Mouse (Mus musculus): ENCODE results near the gene Ralb.

Ralb gene

GRCm38 (mm10) chr1:119504260-119505062 is at the start of gene Ralb:
TSS of gene Ralb (minus strand) at chr1:119504794.
- peak; percentile 98 for DNase-seq (ENCODE audit: low read depth, low spot score)

- no peak for DNase-seq (ENCODE audit: low read depth, low spot score)
Observed at GRCm38 (mm10) chr1:119551651-119552050, 47.1 kb upstream of the Ralb start.

- DNase-seq (ENCODE audit: low read depth, low spot score): no peak
Observed at GRCm38 (mm10) chr1:119550064-119550463, 45.5 kb upstream of the Ralb start.

- DNase-seq (ENCODE audit: low read depth, low spot score): no peak
Observed at GRCm38 (mm10) chr1:119549327-119549689, 44.7 kb upstream of the Ralb start.

- DNase-seq (ENCODE audit: low read depth, low spot score): peak; percentile 85
Observed at GRCm38 (mm10) chr1:119548668-119549326, 44.2 kb upstream of the Ralb start.

GRCm38 (mm10) chr1:119546490-119546889 is 41.9 kb upstream of the Ralb start:
- no peak for DNase-seq (ENCODE audit: low read depth, low spot score)

DNA sequence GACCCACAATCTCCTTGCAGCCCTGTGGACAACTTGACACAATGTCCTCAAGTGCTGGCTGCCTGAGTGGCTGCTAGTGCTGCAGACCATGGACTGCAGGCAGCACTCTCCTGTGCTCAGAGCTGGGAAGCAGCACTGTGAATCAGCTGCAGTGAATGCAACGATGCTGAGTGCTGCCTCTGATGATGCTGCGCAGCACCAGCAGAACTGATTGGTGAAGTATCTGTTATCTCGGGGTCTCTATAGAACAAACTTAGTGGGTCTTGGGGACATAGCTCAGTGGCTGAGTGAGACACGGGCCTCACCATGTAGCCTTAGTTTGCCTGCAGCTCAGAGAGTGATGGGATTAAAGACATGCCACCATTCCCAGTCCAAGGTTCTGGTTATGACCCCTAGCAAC is 41.1 kb upstream of the Ralb start:
- DNase-seq (ENCODE audit: low read depth, low spot score): no peak

DNA sequence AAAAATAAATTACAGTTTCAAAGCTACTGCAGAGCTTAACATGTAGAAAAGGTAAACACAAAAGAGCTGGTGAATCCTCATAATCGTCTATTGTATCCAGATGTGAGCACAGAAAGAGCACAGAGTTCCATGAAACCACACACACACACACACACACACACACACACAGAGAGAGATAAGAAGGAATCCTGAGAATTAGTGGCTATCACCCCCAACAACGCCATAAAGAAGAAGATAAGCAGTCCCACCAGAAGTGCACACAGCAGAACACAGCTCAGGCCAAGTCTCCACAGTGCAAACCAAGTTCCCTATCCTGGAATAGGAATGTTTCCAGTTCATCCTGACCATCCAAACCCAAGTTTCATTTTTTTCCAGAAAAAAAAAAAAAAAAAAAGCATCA is 40.6 kb upstream of the Ralb start:
- no peak for DNase-seq (ENCODE audit: low read depth, low spot score)

DNA sequence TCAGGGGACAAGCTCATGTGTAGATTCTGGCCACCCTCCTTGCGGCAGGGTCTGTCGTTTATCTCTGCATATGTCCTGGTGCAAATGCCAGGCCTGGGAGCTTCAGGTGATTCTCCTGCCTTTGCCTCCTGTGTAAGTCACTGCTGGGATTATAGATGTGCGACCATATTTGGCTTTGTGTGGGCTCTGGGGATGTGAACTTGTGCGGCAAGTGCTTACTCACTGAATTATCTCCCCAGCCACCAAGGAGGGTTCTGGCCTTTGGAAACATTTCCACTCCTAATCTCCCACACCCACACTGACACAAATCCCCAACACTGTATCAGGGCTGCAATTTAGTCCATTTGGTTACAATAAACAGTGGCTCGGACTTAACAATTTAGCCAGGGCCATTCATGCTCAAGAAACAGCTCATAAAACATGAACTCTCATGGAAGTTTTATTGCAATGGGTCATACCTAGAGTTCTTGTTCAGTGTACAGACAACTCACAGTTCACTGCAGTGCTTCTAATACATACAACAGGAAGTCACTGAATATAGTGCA is 40.1 kb upstream of the Ralb start:
- no peak for DNase-seq (ENCODE audit: low read depth, low spot score)

DNA sequence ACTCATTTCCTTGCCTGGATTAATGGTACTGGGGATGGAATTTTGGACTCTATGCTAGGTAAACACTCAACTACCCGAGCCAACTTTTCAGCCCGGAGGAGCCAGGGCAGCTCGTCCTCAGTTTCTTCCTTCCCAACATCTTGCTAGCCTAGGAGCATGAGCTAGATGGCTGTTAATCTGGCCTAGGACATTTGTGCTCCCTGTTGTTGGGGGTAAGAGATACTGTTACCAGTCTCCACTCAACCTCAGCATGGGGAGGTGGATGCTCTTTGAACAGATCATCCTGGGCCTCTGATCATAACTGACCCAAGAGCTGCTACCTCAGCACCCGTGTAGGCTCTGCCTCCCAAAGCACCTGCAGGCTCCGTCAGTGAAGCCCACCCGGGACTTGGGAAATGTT is 38.7 kb upstream of the Ralb start:
- no peak for DNase-seq (ENCODE audit: low read depth, low spot score)

DNA sequence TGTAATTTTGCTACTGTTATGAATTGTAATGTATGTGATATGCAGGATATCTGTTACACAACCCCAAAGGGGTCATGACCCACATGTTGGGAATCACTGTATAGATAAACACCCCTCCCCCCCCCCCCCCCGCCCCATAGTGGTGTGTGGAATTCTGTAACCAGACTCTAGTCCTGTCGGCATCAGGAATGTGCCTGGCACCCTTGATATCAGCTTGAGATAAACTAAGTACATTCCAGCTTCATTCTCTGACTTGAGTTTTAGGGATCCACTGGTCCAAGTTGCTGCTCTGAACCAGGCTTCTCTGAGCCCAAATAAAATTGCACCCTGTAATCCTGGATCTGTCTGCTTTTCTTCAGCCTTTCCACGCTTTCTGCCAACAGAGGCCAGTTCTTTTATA is 37.0 kb upstream of the Ralb start:
- DNase-seq (ENCODE audit: low read depth, low spot score): no peak

DNA sequence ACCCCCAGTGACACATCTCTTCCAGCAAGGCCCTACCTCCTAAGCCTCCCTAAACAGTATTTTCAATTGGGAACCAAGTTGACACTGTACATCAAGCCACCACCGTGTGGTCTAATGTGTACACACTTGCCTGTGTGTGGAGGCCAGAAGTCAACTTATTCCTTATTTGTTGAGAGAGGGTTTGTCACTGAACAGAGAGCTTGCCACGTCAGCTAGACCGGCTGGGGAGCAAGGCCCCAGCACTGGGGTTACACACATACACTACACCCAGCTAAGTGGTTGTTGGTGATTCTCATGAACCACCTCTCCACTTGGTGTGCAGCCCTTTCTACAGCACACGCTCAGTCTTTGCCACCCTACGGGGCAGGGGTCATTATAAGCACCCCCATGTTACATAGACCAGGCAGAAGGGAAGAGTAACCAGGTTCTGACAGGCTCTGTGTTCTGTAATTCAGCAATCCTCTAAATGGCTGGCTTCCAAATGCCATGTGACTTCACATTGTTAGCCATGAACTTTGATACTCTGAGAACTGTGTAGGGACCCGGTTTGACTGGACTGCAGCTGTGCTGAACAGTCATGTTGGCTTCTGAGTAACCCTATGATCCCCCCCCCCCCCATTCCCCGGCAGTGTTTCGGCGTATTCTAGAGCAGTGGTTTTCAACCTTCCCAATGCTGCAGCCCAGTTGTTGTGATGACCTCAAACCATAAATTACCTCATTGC is 36.4 kb upstream of the Ralb start:
- no peak for DNase-seq (ENCODE audit: low read depth, low spot score)

- no peak for DNase-seq (ENCODE audit: low read depth, low spot score)
Observed at GRCm38 (mm10) chr1:119539252-119539651, 34.7 kb upstream of the Ralb start.

DNA sequence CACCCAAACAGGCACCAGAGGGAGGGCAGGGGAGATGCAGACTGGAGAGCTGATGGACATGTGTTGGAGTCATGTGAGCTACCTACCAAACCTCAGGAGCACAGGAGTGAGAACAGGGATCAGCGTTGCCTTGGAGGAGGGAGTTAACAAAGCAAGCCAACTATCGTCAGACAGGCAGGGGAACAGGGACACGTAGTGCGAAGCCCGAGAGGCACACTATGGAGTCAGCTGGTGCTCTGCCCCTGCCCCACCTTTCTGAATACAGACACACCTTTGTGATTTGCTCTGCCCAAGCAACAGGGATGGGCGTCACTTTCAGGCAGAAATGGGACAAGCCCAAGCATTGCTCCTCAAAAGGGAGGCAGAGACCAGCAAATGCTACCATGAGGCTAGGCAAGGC is 33.1 kb upstream of the Ralb start:
- peak; percentile 48 for DNase-seq (ENCODE audit: low read depth, low spot score)

DNA sequence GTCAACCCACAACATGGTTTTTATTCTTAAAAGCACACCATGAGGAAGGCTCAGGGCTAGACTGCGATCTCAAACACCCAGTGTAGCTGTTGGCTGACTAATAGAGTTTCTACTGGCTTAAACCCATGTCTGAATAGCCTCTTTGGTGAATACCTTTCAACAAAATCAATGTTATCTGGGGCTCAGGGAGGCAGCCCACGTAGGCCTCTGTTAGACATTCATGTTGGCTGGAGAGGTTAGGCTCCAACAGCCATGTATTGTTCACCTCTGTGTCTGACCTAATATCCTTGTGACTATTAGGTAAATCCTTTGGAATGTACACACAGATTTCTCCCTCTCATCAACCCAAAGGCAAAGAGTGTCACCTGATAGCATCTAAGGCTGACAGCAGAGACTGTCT is 31.5 kb upstream of the Ralb start:
- DNase-seq (ENCODE audit: low read depth, low spot score): no peak

GRCm38 (mm10) chr1:119534341-119534740 is 29.7 kb upstream of the Ralb start:
- no peak for DNase-seq (ENCODE audit: low read depth, low spot score)

GRCm38 (mm10) chr1:119533093-119533805 is 28.7 kb upstream of the Ralb start:
- no peak for DNase-seq (ENCODE audit: low read depth, low spot score)

DNA sequence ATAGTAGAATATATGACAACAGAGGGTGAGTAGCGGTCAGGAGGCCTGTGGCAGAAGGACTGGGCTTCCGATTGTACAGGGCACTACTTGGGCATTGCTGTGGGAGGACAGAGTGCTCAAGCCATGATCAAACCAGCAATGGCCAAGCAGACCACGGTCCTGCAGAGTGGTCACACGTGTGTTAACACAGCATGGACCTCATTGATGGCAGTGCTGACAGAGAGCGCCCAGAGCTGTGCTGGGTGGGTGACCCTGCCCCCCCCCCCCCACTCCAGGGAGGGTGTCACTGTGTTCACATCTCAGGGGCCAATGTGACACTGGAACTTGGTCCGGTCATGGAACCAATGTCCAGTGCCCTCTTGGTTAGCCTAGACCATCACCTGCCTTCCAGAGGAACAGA is 27.6 kb upstream of the Ralb start:
- DNase-seq (ENCODE audit: low read depth, low spot score): no peak

DNA sequence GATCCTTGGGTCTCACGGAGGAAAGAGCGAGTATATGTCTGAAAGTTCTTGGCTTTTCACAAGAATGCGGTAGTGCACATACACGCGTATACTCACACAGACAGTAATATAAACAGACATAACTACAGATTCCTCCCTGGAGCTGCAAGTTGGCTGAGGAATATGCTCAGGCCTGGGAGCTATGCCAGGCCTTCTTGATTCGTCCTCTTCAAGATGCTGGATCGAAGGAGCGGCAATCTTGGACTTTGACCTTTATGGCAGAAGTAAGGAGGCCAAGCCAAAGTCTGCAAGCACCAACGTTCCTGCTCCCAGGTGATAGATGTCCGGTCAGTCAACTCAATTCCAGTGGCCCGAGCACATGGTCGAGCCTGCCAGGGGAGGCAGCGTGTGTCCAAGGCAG is 26.3 kb upstream of the Ralb start:
- no peak for DNase-seq (ENCODE audit: low read depth, low spot score)

DNA sequence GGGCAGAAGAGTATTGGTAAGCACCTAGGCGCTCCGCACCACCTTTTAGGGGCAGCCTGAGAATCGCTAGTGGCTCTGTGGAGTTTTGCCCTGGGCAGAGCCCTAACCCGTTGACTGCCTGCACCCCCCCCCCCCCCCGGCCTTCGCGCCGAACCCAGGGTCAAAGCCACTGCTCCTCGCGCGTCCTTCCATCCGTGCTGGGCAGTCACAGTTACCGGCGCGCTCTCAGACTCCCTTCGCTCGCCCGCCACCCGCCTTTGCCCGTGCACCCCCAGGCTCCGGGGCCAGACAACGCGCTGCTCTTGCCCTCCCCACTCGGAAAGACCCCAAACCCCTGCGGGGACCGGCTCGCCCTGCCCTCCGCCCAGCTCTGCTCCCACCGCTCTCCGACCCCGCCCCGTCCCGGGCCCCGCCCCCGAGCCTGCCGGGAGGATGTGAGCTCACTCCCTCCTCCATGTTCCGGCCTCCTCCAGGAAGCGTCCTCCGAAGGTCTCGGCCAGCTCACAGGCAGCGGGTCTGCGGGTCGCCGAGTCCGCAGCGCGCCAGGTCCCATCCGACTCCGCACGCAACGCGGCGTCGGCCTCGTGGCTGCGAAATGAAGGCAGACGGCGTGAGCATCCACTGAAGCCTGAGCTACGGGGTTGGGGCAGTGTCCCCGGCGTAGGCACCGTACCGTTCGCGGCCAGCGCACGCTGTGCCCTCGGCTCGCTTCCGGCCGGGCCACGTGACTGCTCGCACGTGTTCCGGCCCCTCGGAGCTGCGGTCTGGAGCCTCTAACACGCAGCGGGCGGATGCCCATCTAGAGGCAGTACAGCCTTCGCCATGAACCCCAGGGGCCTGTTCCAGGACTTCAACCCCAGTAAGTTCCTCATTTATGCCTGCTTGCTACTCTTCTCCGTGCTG is 21.3 kb upstream of the Ralb start, which contains the start of gene Tmem185b:
Gene Tmem185b (plus strand): TSS at position 472 of the 903 bp plus-strand sequence.
- DNase-seq (ENCODE audit: low read depth, low spot score): peak; percentile 90

- no peak for DNase-seq (ENCODE audit: low read depth, low spot score)
Observed at GRCm38 (mm10) chr1:119525004-119525444, 20.4 kb upstream of the Ralb start.

All from R1 (cell line).